Mouse (Mus musculus) c-Kit-positive CD71-negative TER-119-negative erythroid progenitor cells, embryonic 14.5 days (primary cell): ENCODE results near the gene Aadat.
"Not testable (repeated sequence)": the region's sequence is repeated elsewhere in the genome, so short reads cannot be mapped to it uniquely, and the experiment has no call there.

Experiments
- DNase-seq: peaks from one replicate; pipeline ENCODE4 v3.0.0-alpha.2; 2013; ENCODE audit warnings: low read depth

The Aadat gene

DNA sequence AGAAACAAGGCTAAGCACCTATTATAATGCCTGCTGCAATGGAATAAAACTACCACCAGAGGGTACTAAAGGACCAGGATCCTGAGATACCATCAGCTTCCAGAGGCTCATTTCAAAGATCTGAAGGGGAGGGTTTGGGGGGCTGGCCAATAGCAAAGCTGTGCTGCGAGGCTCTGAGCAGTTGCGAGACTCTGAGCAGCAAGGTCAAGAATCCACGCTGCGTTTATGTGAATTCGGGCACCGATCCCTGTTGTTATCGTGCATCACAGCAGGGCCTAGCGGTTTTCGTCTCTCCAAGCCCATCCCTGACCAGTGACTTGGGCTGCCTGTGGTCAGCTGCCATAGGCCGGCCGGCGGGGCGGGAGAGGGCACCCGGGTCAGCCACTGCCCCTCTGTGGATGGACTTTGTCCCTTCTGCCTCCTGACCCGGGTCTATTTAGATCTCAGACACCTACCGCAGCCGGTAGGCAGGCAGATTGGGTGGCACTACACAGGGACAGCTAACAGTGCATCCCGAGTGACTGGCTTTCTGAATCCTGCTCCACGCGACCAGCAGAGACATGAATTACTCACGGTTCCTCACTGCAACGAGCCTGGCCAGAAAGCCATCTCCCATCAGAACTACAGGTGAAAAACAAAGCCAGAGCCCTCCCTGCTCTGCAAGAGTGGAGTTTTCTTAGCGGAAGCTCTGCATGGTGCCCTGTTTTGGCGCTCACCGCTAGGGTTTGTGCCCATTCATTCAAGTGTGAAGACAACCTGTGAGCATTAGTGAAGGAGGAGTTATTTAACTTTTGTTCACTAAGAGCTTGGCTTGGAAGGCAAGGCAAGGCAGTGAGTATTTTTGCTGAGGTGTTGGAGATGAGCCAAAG, at the start of gene Aadat:
TSS of gene Aadat (plus strand) at position 280 of the 869 bp plus-strand sequence.
- peak; percentile 31 for DNase-seq

- peak; percentile 23 for DNase-seq
Measured at GRCm38 (mm10) chr8:60466686-60467335, 38.9 kb upstream of the Aadat start.

DNA sequence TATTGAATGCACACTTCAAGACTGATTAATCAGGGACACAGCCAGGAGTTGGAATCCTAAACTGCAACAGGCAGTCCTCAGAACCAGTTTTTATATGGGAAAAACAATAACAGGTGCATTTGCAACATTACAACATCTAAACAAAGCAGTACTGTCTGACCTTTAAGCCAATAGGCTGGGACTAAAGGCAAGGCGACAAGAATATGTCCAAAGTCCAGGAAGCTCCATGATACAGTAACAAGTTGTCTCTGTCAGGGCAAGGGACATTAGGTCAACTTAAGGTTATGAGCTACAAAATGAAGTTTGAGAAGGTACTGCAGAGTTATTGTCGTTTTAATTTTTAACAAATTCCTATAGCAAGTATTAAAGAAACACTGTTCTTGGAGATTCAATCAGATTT, 15.6 kb upstream of the Aadat start:
- no peak for DNase-seq

DNA sequence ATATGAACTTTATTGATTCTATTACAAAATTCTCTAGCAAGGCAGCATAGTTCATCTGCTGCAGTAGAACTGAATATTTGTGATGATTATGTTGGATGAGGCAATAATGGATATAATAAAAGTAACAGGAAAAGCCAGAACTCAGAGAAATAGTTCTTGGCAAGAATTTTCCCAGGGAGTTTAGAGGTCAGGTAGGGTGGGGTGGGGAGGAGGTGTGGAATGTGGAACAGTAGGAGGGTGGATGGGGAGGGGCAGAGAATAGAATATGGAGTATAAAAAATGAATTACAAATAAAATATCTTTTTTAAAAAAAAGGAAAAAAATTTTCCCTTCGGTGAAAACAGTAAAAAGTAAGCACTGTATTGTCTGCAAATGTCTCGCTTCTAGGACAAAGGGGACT, 13.9 kb upstream of the Aadat start:
- no peak for DNase-seq

- DNase-seq: no peak
Measured at GRCm38 (mm10) chr8:60492471-60492870, 13.3 kb upstream of the Aadat start.

DNA sequence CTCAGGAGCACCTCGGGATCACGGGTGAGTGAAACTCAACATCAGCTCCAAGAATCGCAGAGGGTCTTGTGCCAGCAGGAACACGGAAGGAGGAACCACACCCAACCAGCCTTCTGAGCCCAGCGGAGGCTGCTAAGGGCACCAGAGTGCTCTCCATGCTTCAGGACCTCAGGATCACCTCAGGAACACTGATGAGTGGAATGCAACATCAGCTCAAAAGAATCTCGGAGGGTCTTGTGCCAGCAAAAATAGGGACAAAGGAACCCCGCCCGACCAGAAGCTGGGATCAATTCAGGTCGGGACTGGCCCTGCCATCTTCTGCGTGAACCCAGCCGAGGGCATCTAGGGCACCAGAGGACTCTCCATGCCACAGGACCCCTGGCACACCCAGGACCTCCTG, 11.1 kb upstream of the Aadat start:
- DNase-seq: no peak

DNA sequence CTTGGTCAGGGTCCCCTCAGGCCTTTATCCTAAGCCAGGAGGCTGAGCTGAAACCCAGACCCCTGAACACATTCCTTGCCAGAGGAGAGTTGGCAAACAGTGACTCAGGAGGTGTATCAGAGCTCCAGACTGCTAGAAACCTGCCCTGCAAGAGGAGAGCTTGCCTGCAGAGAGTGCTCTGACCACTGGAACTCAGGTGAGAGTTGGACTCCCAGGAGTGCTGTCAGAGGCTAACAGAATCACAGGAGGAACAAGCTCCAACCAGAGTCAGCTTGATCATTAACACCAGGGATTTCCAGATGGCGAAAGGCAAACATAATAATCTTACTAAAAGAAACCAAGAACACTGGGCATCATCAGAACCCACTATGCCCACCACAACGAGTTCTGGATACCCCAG, 10.7 kb upstream of the Aadat start:
- DNase-seq: not testable (repeated sequence)

DNA sequence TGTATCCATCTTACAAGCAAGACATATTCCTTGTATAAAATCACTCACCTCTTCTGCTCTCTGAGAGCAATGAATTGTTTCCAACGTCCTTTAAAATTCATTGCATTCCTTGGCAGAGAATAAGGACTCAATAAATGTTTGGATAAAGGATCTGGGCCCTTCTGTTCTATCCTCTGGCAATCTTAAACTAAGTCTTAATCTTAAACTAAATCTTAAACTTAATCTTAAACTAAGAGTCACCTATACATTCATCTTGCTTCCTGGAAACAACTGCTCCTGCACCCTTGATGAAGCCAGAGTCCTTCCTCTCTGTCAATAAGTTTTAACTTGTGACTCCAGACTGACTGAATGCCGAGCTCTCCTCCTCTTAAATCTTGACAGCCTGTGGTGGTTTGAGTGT, 2.6 kb upstream of the Aadat start, which contains the start of gene Gm10283:
TSS of gene Gm10283 (minus strand) at position 101 of the 400 bp plus-strand sequence.
- DNase-seq: no peak

DNA sequence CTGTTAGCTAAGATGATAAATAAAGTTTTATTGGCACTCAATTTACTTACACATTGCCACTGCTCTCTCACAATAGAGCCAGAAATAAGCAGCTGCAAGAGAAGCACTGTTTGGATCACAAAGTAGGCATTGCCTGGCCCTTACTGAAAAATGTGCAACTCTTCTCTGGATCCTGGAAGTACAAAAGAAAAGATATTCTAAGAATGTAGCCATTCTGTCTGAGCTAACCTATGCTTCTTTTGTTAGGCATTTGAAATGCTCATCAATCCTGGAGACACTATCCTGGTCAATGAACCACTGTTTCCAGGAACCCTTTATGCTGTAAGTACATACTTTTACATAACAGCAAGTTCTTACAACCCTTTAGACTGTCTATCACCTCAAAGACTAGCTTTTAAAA, 12.6 kb downstream of the Aadat start:
- DNase-seq: no peak

DNA sequence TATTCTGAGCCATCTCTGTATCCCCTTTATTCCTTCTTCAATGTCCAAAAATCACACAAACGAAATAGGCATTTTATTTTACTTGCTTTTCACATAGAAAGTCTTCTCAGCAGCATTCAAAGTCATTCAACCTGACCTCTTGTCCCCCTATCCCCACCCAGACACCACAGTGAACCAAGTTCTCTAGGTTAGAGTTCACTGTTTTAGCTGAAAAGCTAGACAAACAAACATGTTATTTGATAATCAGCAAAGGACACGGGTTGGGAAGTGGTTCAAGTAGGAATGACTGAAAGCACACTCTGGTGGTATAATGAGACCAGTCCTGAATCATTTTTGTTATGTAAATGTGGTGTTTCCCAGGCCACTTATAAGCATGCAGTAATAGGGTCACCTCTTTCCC, 29.2 kb downstream of the Aadat start:
- no peak for DNase-seq

GRCm38 (mm10) chr8:60566783-60567182, 61.1 kb downstream of the Aadat start:
- DNase-seq: no peak

DNA sequence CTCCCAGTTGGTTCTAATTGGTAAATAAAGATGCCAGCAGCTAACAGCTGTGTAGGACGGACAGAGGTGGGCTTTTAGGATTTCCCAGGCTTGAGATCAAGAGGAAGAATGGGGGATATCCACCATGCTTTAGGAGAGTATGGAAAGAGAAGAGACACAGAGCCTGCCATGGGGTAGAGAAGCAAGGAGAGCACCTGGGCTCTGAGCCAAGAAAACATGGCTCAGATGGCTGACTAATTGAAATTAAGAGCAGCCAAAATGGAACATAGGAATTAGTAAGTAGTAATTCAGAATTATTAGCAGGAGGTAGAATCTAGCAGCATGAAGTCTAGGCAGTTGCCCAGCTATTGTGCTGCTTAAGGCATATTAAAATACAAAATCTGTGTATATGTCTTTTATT, 71.5 kb downstream of the Aadat start:
- no peak for DNase-seq

- DNase-seq: no peak
Measured at GRCm38 (mm10) chr8:60583369-60583768, 77.6 kb downstream of the Aadat start.

DNA sequence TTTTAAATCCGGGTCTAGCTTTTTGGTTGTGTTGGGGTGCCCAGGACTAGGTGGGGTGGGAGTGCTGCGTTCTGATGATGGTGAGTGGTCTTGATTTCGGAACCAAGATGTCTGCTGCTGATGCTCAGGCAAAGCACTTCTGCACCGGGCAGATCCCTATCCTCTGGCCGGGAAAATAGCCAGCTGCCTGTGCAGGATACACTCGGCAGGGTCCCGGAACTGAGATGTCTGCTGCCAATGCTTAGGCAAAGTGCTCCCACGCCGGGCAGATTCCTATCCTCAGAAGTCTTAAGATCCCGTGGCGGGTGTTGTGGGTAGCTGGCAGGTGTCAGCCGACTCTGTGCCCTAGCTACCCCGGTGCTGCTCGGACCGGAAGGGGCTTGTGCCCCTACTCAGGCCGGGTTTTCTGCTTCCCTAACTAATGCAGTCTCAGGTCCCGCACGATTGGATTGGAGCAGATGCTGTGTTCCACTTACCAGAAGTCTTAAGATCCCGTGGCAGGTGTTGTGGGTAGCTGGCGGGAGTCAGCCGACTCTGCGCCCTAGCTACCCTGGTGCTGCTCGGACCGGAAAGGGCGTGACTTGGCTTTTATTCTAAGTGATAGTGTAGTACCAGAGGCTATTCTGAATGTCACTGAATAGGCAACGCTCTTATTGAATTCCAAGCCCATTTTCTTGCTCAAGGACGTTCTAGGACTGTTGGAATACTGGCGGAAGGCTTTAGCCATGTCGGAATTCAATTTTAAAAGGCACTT, 85.8 kb downstream of the Aadat start:
- not testable (repeated sequence) for DNase-seq

- no peak for DNase-seq
Measured at GRCm38 (mm10) chr8:60594761-60595160, 89.0 kb downstream of the Aadat start.
